Mouse (Mus musculus) ovary, adult 2 months (tissue): ENCODE results near the gene Aph1c. TPM values are rescaled to one million over a fixed set of nuclear protein-coding genes. Genes with fewer than 3 reads are reported as not detected.

Experiments
- polyA plus RNA-seq: library from polyadenylated mRNA; depleted of rRNA; stranded (reverse); fragments of >200 nt; gene quantifications from 2 replicates; pipeline ENCODE4 v1.2.3, GENCODE M21; 2012; rRNA removed

Aph1c gene
- polyA plus RNA-seq = 2.6 and 2.7 TPM in 2 replicates

GRCm38 (mm10) chr9:66834318-66835096 lies at the start of gene Aph1c:
Gene Aph1c (minus strand): TSS chr9:66834726.

GRCm38 (mm10) chr9:66796739-66797138 lies 37.8 kb downstream of the Aph1c start, which contains the start of gene Gm10647:
Gene Gm10647 (plus strand): TSS chr9:66797039.

GRCm38 (mm10) chr9:66795464-66796324 lies 38.8 kb downstream of the Aph1c start, which contains the start of gene Aph1b:
Gene Aph1b (minus strand): TSS chr9:66795490.

Other genes starting within 250 kb of the Aph1c start
- 30.9 and 36.8 TPM in 2 replicates for gene Usp3, start 241.6 kb downstream of the Aph1c start, polyA plus RNA-seq
- 9.0 and 43.6 TPM in 2 replicates for gene Car12, start 121.0 kb downstream of the Aph1c start, polyA plus RNA-seq
- 4.1 and 6.0 TPM in 2 replicates for gene Aph1b, start 39.2 kb downstream of the Aph1c start, polyA plus RNA-seq
- gene Gm10647, start 37.7 kb downstream of the Aph1c start, polyA plus RNA-seq = 0.10 and 0.16 TPM in 2 replicates
- 7.1 TPM in 2 replicates for gene Rab8b, start 85.0 kb upstream of the Aph1c start, polyA plus RNA-seq
- 8.3 and 14.9 TPM in 2 replicates for gene Rps27l, start 111.4 kb upstream of the Aph1c start, polyA plus RNA-seq
- 14.8 and 21.8 TPM in 2 replicates for gene Lactb, start 140.8 kb upstream of the Aph1c start, polyA plus RNA-seq
- 221 and 234 TPM in 2 replicates for gene Tpm1, start 214.7 kb upstream of the Aph1c start, polyA plus RNA-seq